Mouse (Mus musculus): ENCODE data around the gene Fam222b.

- TF ChIP-seq CTCF (IDR thresholded peaks at IDR 0.05; ENCODE audit: extremely low read depth, insufficient read depth, insufficient read length, insufficient replicate concordance) (no peak), POLR2A (IDR thresholded peaks at IDR 0.05; ENCODE audit: low read depth, low read length) (no peak)
These were observed 10.9 kb upstream of the Fam222b start for GRCm38 (mm10) chr11:78083595-78083994.

Data from spleen, adult 2 months (tissue).